Mouse (Mus musculus) embryonic fibroblast, embryonic 13.5 days (primary cell): ENCODE measurements at regions not wholly inside any gene's neighbourhood (a gene's known extent, or its start where the extent isn't known, plus 50 kb on each side); places are given as distances from the start of the nearest gene placed in this dataset.

Experiments used
- H3K27ac ChIP-seq: 2 replicates; pipeline ENCODE4 v1.5.1; 2012; ENCODE audit warnings: low read length, control low read depth, inconsistent platforms; ENCODE audit not compliant: insufficient read depth
- H3K4me1 ChIP-seq: 2 replicates; pipeline ENCODE4 v1.6.1; 2011; ENCODE audit warnings: low read length; ENCODE audit not compliant: control insufficient read depth, insufficient read depth
- H3K4me3 ChIP-seq: 2 replicates; pipeline ENCODE4 v1.5.1; 2011; ENCODE audit warnings: mild to moderate bottlenecking, control low read depth, low read length; ENCODE audit not compliant: insufficient read depth
- CTCF ChIP-seq: IDR thresholded peaks from 2 replicates; pipeline ENCODE4 v1.5.1; 2011; ENCODE audit warnings: mild to moderate bottlenecking, control low read depth, low read length, moderate library complexity, borderline replicate concordance; ENCODE audit not compliant: insufficient read depth
- POLR2A ChIP-seq: IDR thresholded peaks from 2 replicates; pipeline ENCODE4 v1.6.1; 2011; ENCODE audit warnings: low read depth, mild to moderate bottlenecking, control low read depth, low read length, moderate library complexity

DNA sequence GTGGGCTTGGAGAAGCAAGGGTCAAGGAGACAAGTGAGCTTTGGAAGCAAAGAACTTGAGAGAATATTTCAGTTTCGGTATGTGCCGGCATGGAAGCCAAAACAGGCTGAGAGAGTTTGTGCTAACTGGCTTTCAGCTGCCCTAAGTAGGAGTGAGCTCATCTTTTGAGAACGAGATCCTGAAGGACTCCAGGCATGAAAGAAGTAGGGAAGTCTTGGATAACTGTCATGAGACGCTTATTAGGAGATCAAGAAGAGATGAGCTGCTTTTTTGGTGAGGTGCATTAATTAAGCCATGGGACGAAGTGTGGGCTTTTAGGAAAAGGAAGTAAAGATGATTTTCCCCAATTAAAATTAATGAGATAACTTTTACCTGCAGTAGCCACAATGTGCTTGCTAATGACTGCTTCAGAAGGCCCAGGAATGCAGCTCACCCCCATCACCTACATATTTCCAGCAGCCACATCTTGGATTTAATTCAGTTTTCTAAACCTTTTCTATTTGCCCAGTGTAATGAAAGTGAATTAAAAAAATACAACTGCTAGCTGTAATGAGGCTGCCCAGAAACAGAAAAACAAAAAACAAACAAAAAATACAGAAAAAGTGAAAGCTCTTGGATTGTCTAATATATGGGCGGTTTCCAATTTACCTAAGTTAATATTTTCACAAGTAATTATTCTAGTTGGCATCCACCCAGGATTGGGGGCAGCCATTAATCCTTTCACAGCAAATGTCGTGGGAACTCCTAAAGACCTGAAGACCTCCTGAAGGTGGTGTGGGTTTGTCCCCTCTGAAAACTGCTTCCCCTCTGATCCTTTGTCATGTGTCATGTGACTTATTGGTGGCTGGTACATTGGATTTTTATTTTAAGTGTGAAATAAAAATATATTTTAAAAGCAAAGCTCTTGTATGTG, 204.7 kb upstream of the Slc39a10 start:
- H3K4me3 ChIP-seq = no peak overlapping the region
- H3K27ac ChIP-seq = no peak overlapping the region
- TF ChIP-seq CTCF (no peak), POLR2A (no peak)
- H3K4me1 ChIP-seq = no peaks in the 10 kb centered on the region

DNA sequence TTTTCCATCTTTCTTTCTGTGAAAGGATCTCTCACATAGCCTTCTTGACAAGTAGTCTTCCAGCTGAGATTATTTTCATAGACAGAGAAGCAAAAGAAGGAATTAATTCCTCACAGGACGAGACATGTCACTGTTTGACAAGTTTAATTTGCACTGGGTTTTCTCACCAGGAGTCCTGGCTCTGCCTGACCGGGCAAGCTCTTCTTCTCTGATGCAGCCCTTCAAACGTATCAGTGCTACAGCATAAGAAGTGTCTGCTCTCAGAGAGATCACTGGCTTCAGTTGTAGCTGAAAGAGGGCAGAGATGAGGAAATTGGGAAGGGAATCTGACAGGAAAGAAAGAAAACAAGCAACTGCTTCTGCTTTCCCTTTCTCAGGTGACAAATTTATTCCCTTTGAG, 201.8 kb upstream of the Slc39a10 start:
- no peak overlapping the region for H3K27ac ChIP-seq
- no peak overlapping the region for H3K4me3 ChIP-seq
- no peaks in the 10 kb centered on the region for H3K4me1 ChIP-seq
- TF ChIP-seq POLR2A (no peak), CTCF (no peak)

DNA sequence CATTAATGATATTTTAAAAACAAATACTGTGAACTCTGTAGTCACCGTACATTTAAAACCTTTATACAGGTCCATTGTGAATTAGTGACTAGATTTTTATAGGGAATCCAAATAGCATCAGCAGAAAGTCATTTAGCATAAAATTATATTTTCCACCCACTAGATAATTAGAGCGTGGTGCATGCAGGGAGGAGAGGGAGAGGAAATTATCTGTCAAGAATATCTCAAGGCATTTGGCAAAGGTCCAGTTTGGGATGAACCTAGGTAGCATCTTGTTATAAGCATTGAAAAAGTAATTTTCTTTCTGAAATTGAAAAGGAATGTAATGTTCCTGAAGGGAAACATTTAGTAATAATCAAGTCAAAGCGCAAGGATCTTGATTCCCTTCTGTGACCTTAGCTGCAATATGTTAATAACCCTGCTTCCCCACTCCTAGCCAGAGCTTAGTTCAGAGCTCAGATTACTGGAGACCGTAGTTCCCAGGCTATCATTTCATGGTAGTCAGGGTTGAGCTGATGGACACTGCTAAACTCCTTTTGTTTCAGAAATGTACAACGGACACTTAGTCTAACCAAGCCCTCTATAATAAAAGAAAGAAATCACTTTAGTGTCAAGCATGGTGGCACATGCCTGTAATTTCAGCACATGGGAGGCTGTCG, 200.8 kb upstream of the Slc39a10 start:
- no peaks in the 10 kb centered on the region for H3K4me1 ChIP-seq
- H3K4me3 ChIP-seq = no peak overlapping the region
- H3K27ac ChIP-seq = no peak overlapping the region
- TF ChIP-seq CTCF (no peak), POLR2A (no peak)

DNA sequence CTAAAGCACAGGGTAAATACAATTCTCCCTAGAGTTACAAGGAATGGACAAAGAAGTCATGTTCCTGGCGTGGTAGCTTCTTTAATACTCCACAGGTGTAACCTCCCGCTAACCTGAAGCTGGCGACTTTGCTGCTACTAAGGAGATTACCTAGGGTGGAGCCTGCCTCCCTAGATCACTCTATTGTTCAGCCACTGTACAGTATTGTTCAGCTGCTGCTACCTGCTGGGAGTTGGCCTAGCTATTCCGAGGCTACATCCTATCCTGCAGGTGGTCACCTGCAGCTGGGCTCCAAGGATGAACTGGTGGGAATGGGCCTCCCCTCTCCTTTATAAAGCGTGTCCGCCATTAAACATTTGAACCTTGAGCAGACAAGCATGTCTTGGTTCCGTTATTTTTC, 183.8 kb upstream of the Slc39a10 start:
- TF ChIP-seq POLR2A (no peak), CTCF (no peak)
- Histone ChIP-seq H3K4me1 (no peaks in the 10 kb centered on the region), H3K27ac (no peak overlapping the region), H3K4me3 (no peak overlapping the region)

DNA sequence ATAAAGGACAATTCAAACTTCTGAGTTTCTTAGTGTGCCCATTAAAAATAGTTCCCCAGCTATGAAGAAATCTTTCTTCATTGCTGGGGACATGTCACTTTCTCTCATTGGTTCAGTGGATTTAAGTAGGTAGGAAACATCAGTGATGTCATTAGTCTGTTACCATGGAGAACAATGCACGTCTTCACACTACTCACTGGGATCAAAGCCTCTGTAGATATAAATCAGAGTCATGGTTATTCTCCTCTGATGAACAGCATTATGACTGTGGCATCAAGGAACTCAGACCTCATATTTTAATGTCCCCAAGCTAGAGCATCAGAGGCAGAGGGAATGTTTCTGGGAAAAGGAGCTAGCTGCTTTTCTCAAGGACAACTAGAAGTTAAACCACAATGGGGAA, 165.5 kb upstream of the Slc39a10 start:
- H3K4me1 ChIP-seq = no peaks in the 10 kb centered on the region
- TF ChIP-seq POLR2A (no peak), CTCF (no peak)
- no peak overlapping the region for H3K4me3 ChIP-seq
- H3K27ac ChIP-seq = no peak overlapping the region

DNA sequence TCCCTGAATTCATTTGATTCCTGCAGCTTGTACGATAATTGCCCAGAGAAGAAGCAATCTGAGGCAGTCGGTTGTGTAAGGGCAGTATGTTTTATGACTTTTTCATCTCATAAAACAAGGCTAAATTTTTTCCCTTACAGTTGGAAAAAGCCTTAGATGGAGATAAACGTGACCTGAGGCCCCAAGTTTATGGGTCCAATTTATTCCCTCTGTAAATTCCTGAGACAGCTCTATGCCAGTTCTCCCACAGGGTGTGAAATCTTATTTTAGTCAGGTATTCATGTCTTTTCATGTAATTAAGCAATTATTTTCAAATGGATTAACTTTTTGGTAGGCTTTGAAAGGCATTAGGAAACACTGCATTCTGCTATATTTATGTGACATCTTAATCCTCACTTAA, 164.7 kb upstream of the Slc39a10 start:
- H3K4me3 ChIP-seq = no peak overlapping the region
- H3K4me1 ChIP-seq = no peaks in the 10 kb centered on the region
- no peak overlapping the region for H3K27ac ChIP-seq
- TF ChIP-seq POLR2A (no peak), CTCF (no peak)

DNA sequence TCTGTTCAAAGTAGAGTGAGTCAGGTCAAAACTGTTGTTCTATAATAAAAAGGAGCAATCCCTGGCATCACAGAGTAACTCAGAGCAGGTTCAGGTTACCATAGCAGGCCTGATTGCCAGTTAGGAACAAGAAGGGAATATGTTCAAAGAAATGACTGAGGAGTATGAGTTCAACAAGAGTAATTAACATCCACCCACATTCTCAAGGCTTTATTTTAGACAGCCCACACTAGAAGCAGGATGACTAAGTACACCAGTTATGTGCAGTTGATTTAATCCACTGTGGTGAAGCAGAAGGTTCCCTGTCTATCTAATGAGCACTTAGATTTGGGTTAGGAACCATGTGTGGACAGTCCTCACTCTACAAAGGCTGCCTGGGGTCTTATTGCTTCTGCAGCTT, 158.5 kb upstream of the Slc39a10 start:
- Histone ChIP-seq H3K4me1 (no peaks in the 10 kb centered on the region), H3K27ac (no peak overlapping the region), H3K4me3 (no peak overlapping the region)
- TF ChIP-seq CTCF (no peak), POLR2A (no peak)

DNA sequence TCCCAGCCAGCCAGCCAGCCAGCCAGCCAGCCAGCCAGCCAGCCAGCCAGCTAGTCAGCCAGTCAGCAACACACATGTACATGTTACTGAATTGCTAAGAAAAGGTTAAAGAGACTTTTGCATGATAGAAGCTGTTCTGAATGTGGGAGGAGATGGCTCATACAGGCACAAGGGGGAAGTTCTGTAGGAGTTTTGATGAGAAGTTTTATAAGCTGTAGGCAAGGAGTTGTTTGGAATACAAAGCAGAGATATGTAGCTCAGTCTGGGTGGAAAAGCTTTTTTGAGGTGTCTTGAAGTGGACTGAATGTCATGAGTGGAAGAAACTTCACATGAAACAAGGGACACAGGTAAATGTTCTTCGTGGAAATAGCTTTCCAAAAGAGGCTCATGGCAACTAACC, 157.8 kb upstream of the Slc39a10 start:
- H3K4me3 ChIP-seq = no peak overlapping the region
- no peaks in the 10 kb centered on the region for H3K4me1 ChIP-seq
- TF ChIP-seq CTCF (no peak), POLR2A (no peak)
- no peak overlapping the region; the same call in 1 of the 2 replicates for H3K27ac ChIP-seq

DNA sequence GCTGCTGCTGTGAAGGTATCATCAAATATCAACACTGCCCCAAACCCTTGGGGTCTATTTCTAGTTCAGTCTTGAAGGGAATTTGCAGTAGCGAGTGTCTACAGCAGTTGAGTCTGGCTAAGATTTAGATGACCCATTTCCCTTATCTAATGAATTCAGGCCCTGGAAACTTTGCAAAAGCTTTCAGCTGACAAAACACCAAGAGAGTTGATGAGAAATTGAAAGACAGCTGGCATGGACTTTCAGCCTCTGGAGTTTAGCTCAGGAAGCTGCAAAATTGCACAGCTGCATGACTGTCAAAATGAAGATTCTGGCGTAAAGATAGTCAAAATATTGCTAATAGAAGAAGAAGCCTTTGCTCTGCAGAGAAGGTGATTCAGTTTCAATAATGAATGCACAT, 144.9 kb upstream of the Slc39a10 start:
- Histone ChIP-seq H3K4me3 (no peak overlapping the region), H3K27ac (peak overlapping the region; percentile 18; the same call in 1 of the 2 replicates), H3K4me1 (peaks cover 2% of the 10 kb centered on the region; the same call in 1 of the 2 replicates)
- no peak for TF ChIP-seq CTCF
- no peak for TF ChIP-seq POLR2A

DNA sequence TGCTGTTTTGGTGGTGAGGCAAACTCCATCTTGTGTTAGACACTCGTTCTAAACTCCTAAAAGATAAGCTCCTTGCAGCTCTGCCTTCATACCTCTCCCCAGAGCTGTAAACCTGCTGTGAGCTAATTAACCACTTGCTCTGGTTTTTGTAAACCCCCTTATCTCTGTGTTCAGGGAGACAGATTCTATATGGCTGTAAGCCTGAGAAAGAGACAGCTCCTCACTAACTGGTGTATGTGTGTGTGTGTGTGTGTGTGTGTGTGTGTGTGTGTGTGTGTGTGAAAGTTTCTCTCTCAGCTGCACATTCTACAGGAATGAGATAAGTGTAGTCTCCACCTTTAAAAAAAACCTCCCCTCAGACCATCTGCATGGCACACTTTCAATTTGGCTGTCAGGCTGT, 126.7 kb upstream of the Slc39a10 start:
- no peak overlapping the region for H3K4me3 ChIP-seq
- no peaks in the 10 kb centered on the region for H3K4me1 ChIP-seq
- TF ChIP-seq CTCF = no peak
- no peak for TF ChIP-seq POLR2A

DNA sequence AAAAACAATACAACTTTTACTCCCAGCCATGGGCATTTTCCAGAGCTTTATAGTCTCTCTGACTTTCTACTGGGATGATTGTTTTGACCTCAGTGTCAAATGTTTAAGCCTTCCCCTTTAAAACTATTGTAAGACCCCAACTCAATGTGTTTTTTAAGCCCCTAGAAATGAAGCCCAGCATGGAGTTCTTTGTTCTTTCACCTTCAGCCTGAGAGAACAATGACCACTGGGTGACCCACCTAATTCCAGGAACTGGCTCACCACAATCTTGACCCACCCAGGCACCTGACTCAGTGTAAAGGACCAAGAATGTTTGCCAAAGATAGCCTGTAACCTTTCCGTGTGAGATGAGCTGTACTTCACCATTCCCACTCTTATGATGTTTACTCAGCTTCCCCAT, 121.9 kb upstream of the Slc39a10 start:
- TF ChIP-seq POLR2A = no peak
- no peak for TF ChIP-seq CTCF
- Histone ChIP-seq H3K4me3 (no peak overlapping the region), H3K27ac (no peak overlapping the region), H3K4me1 (no peaks in the 10 kb centered on the region)

More for the DNA sequence above, 126.7 kb upstream of the Slc39a10 start:
- H3K27ac ChIP-seq = no peak overlapping the region
